Comparison of ENCODE assay signal across 8 mouse cellular contexts in genomic region chr13:21779767-21780731, GRCm38 (mm10). TPM values are rescaled to one million over a fixed set of nuclear protein-coding genes. Genes with fewer than 3 reads are reported as not detected.
DNase-seq lines count a peak whose midpoint lies in the region; ATAC-seq lines count a peak whose summit lies in the region.

Hist1h1b (minus strand) TSS chr13:21780625.

- peaks cover 23% of the 10 kb centered on the region for H3K4me1 ChIP-seq in hindbrain, embryonic 12.5 days

- intact Hi-C loops in left cerebral cortex, postnatal 25 days (cut with DNase I) = loop anchor here (5.0 to 10.0 kb wide), 3 partner anchors 1805 to 1975 kb away; partner anchors contain the start of genes Hist1h2ab, Hist1h2ac, Hist1h2bc and Hist1h3b

- peak within 1 kb of the TSS; percentile 41 for H3K4me3 ChIP-seq in hindbrain, embryonic 12.5 days

- 1% methylated on average over 44 of the region's 44 CpGs for WGBS in hindbrain, embryonic 12.5 days

- H3K27me3 ChIP-seq in hindbrain, embryonic 12.5 days = no peaks in the 10 kb centered on the region

- ATAC-seq in hindbrain, embryonic 12.5 days (ENCODE audit: low FRiP score) = peak; percentile 33; the same call in 1 of the 2 replicates

- H3K27ac ChIP-seq in hindbrain, embryonic 12.5 days = peak within 1 kb of the TSS; percentile 90

- no peaks in the 10 kb centered on the region for H3K9me3 ChIP-seq in hindbrain, embryonic 12.5 days (replicated peaks)

- H3K36me3 ChIP-seq in hindbrain, embryonic 12.5 days = no peaks in the 10 kb centered on the region

- DNase-seq in T-cell, adult 2 months (ENCODE audit: low spot score) = peak; percentile 20
- DNase-seq in cerebellum, postnatal 10 days = peak; percentile 70 to 71
- DNase-seq in frontal cortex, postnatal 10 days (ENCODE audit: low spot score in 2 of 2) = peak; percentile 24
- DNase-seq in left cerebral cortex, postnatal 25 days (ENCODE audit: low spot score in 2 of 2) = peak; percentile 57 to 77
- DNase-seq in mesoderm, embryonic 11.5 days (ENCODE audit: low read depth, low spot score) = peak; percentile 83
- DNase-seq in right cerebral cortex, postnatal 36 days (ENCODE audit: low spot score in 2 of 2) = peak; percentile 36 to 57
- peak; percentile 21 to 51 for DNase-seq in urinary bladder, postnatal 36 days (ENCODE audit: low spot score in 2 of 2)

- H3K4me2 ChIP-seq in hindbrain, embryonic 12.5 days (replicated peaks) = peak within 1 kb of the TSS; percentile 88

- peak within 1 kb of the TSS; percentile 74 for H3K9ac ChIP-seq in hindbrain, embryonic 12.5 days

RNA-seq across cellular contexts. Expression of gene Hist1h1b, which starts in this region (rescaled TPM):
- 23.2 and 23.6 TPM in 2 replicates for polyA plus RNA-seq in hindbrain, embryonic 12.5 days (2016; fragmentation: Nextera tagmentation; extraction: Ambion mirVana)
- total RNA-seq in left cerebral cortex, postnatal 25 days (2021) = 10 to 100 TPM in 1 of 2 experiments, 1 to 10 TPM in 1; 5.3 to 10.6 TPM

Comparison
In these comparisons a context has a peak if more than half of its experiments do, and no peak if none do; other contexts are left out.
1. Peak in every context shown above with its lines: DNase-seq, ATAC-seq, H3K4me3 ChIP-seq and H3K27ac ChIP-seq.
2. DNase-seq: peak in every context shown above with its lines; median percentile 83 in mesoderm, embryonic 11.5 days; 70 in cerebellum, postnatal 10 days; 67 in left cerebral cortex, postnatal 25 days; 46 in right cerebral cortex, postnatal 36 days; 36 in urinary bladder, postnatal 36 days; 24 in frontal cortex, postnatal 10 days; 20 in T-cell, adult 2 months.